9 mouse cellular contexts compared by ENCODE assay signal in the genomic region with DNA sequence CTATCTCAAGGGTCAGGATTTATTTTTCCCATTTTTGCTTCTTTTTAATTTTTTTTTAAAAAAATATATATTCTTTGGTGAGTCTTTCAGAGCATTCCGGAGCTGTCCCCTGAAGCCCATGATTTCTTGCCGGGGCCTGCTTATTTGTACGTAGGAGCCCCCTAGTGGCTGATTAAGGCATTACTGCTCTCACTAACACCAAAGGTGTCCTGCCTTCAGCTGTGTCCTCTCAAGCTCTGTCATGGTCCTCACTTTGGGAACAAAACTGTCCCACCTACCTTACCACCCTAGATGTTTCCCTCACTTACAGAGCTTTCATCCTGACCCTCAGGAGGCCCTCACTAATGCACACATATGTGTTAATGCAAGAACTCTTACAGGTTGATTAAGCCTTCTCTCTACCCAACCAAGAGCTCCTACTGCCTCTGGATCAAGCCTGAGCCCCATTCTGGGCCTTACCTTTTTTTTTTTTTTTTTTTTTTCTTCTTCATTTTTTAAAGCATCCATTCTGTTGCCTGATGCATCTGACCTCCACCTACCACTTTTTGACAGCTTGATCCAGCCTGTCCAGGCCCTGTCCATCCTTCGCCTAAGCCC. TPM values are rescaled to one million over a fixed set of nuclear protein-coding genes. Genes with fewer than 3 reads are reported as not detected.
DNase-seq lines count a peak whose midpoint lies in the region; ATAC-seq and TF ChIP-seq lines count a peak whose summit lies in the region.
"Had no signal": no experiment of that assay in that cellular context is flagged by ENCODE, and none has a peak within 500 bp of the region (broad histone marks: within the 10 kb centered on the region; RNA-seq: fewer than 3 reads in every experiment).

No protein-coding gene starts in this region.

- TF ChIP-seq CTCF in gastrocnemius, adult 2 months (IDR thresholded peaks at IDR 0.05): peak; percentile 94
- TF ChIP-seq CTCF in left cerebral cortex, adult 2 months (IDR thresholded peaks at IDR 0.05): peak; percentile 94

- peak; percentile 89 for DNase-seq in R1 (ENCODE audit: low read depth, low spot score)
- DNase-seq in cerebellum, postnatal 25 days: peak; percentile 76 to 91
- peak; percentile 79 for DNase-seq in gastrocnemius, adult 2 months
- DNase-seq in induced T-regulatory cell, adult 2 months (ENCODE audit: low read depth): peak; percentile 91
- peak; percentile 77 to 80 for DNase-seq in left cerebral cortex, adult 2 months (ENCODE audit: extremely low spot score in 1 of 2, low spot score in 2 of 2)
- peak; percentile 83 for DNase-seq in right cerebral cortex, postnatal 14 days

- no peak overlapping the region for H3K27ac ChIP-seq in gastrocnemius, adult 2 months
- no peak overlapping the region for H3K27ac ChIP-seq in left cerebral cortex, adult 2 months
- H3K27ac ChIP-seq: limb, embryonic 15.5 days had no signal

- no peak overlapping the region for H3K4me3 ChIP-seq in gastrocnemius, adult 2 months
- H3K4me3 ChIP-seq in left cerebral cortex, adult 2 months: no peak overlapping the region
- H3K4me3 ChIP-seq: limb, embryonic 15.5 days had no signal

- intact Hi-C loops in gastrocnemius, adult 2 months (cut with DNase I): loop anchor here (1.0 to 5.0 kb wide), 3 partner anchors 91 to 153 kb away; a partner anchor contains a TSS
- intact Hi-C loops in left cerebral cortex, adult 2 months (cut with DNase I): loop anchor here (1.0 to 5.0 kb wide), 4 partner anchors 81 to 157 kb away; a partner anchor contains a TSS

- peak; percentile 75 for ATAC-seq in megakaryocyte-erythroid progenitor cell, adult 5-6 weeks (replicated peaks; ENCODE audit: low FRiP score, low TSS enrichment, poor library complexity, severe bottlenecking)
- no peak for ATAC-seq in activated CD4-positive, CD25-positive, alpha-beta regulatory T cell, adult 4 months

RNA-seq across cellular contexts. Expression of a gene that starts 16.2 kb away (rescaled TPM):
- 1 to 10 TPM in 1 of 2 experiments, under 1 TPM in 1; 0.97 to 1.3 TPM for total RNA-seq in gastrocnemius, adult 2 months (2021)
- 1 to 10 TPM; 8.1 to 8.3 TPM for total RNA-seq in left cerebral cortex, adult 2 months (2021)
- 1.7 and 7.3 TPM in 2 replicates for total RNA-seq in megakaryocyte-erythroid progenitor cell, adult 5-6 weeks (2014; fragmentation: Nextera tagmentation)
- total RNA-seq in megakaryocyte-erythroid progenitor cell, adult 5-6 weeks (2017): 0.28 and 0.72 TPM in 2 replicates
- under 1 TPM in 1 of 2 experiments, not detected in 1; 0.21 TPM for polyA plus RNA-seq in activated CD4-positive, CD25-positive, alpha-beta regulatory T cell, adult 4 months (2017; shearing (Covaris generic))

RNA-seq across cellular contexts. Expression of a gene that starts 59.9 kb away (rescaled TPM):
- 10 to 100 TPM; 14.0 to 17.2 TPM for total RNA-seq in gastrocnemius, adult 2 months (2021)
- 10 to 100 TPM; 62.1 to 65.7 TPM for total RNA-seq in left cerebral cortex, adult 2 months (2021)
- total RNA-seq in megakaryocyte-erythroid progenitor cell, adult 5-6 weeks (2014; fragmentation: Nextera tagmentation): 39.0 and 39.3 TPM in 2 replicates
- total RNA-seq in megakaryocyte-erythroid progenitor cell, adult 5-6 weeks (2017): 16.4 and 23.2 TPM in 2 replicates
- polyA plus RNA-seq in activated CD4-positive, CD25-positive, alpha-beta regulatory T cell, adult 4 months (2017; shearing (Covaris generic)): 10 to 100 TPM; 13.8 to 17.2 TPM
